Mouse (Mus musculus) C2C12 (cell line): ENCODE results near the gene Mrvi1.
A peak's percentile ranks its signal among the peaks of the same experiment; 100 is the strongest.

Experiments used
- CEBPB ChIP-seq: IDR thresholded peaks from one replicate; pipeline ENCODE4 v1.6.1; 2011; ENCODE audit warnings: low read depth, mild to moderate bottlenecking, control low read depth, moderate library complexity
- CTCF ChIP-seq: IDR thresholded peaks from one replicate; pipeline ENCODE4 v1.5.1; 2011; ENCODE audit not compliant: control insufficient read depth, insufficient read depth, insufficient read length
- MAX ChIP-seq: IDR thresholded peaks from one replicate; pipeline ENCODE4 v1.6.1; 2011; ENCODE audit warnings: mild to moderate bottlenecking, control low read depth
- MYOG ChIP-seq: IDR thresholded peaks from one replicate; pipeline ENCODE4 v1.6.1; 2011; ENCODE audit not compliant: control insufficient read depth, insufficient read length; ENCODE audit errors: extremely low read depth
- USF1 ChIP-seq: IDR thresholded peaks from one replicate; pipeline ENCODE4 v1.6.1; 2011; ENCODE audit warnings: low read depth, mild to moderate bottlenecking, control low read depth, moderate library complexity

DNA sequence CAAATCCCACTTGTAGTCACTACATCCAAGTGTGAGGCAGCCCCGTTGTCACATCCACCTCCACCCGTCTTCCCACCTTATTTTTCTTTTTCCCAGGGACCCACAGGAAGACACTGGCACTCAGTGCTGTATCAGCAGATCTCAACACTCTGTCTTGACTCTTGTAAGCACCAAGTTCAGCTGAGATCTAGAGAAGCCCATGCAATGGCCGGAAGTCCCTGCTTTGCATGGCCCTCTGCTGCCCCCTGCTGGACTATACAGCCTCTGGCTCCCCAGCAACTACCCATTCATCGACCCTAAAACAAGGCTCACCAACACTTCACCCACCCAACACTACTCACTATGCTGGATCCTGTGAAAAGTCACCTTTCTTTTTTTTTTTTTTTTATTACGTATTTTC is 32.6 kb upstream of the Mrvi1 start:
- TF ChIP-seq CTCF (peak; percentile 80), CEBPB (no peak), USF1 (no peak), MAX (no peak), MYOG (no peak)
